Comparison of ENCODE assay signal across 18 mouse cellular contexts in genomic region chr2:53222242-53222641, GRCm38 (mm10).
"Had no signal": no experiment of that assay in that cellular context is flagged by ENCODE, and none has a peak within 500 bp of the region (broad histone marks: within the 10 kb centered on the region; RNA-seq: fewer than 3 reads in every experiment).

No protein-coding gene starts in this region.

- H3K4me3 ChIP-seq: left cerebral cortex, adult 2 months; liver, embryonic 13.5 days; megakaryocyte, embryonic 14.5 days; midbrain, embryonic 10.5 days; midbrain, embryonic 13.5 days; myocyte; neural tube, embryonic 13.5 days; stomach, embryonic 15.5 days had no signal

- H3K27ac ChIP-seq: kidney, postnatal 0 days; left cerebral cortex, adult 2 months; liver, embryonic 13.5 days; midbrain, embryonic 10.5 days; midbrain, embryonic 13.5 days; neural tube, embryonic 13.5 days; stomach, embryonic 15.5 days had no signal

- DNase-seq: kidney, postnatal 25 days; layer of hippocampus, postnatal 36 days; liver, embryonic 13.5 days; lung, adult 2 months; lung, postnatal 10 days; lung, postnatal 36 days; retina, postnatal 1 day; right cerebral cortex, postnatal 25 days; spleen, adult 18-20 months; thymus, postnatal 25 days had no signal
